Mouse (Mus musculus): ENCODE measurements around the gene Fam210b. TPM values are rescaled to one million over a fixed set of nuclear protein-coding genes. Genes with fewer than 3 reads are reported as not detected.

Fam210b gene
- polyA plus RNA-seq, 1 experiment from 2014 or later, result 11.9 TPM

Other genes starting within 250 kb of the Fam210b start
- not detected in 2 replicates for gene Mc3r, start 97.1 kb upstream of the Fam210b start, polyA plus RNA-seq (2015; fragmentation: Nextera tagmentation; extraction: Ambion mirVana)
- 112 TPM in 2 replicates for gene Aurka, start 25.0 kb downstream of the Fam210b start, polyA plus RNA-seq (2015; fragmentation: Nextera tagmentation; extraction: Ambion mirVana)
- gene Cstf1, start 25.1 kb downstream of the Fam210b start, polyA plus RNA-seq (2015; fragmentation: Nextera tagmentation; extraction: Ambion mirVana), result 40.3 and 42.7 TPM in 2 replicates
- 0.15 and 0.29 TPM in 2 replicates for gene Cass4, start 48.2 kb downstream of the Fam210b start, polyA plus RNA-seq (2015; fragmentation: Nextera tagmentation; extraction: Ambion mirVana)
- gene Rtf2, start 95.0 kb downstream of the Fam210b start, polyA plus RNA-seq (2015; fragmentation: Nextera tagmentation; extraction: Ambion mirVana), result 68.9 and 74.8 TPM in 2 replicates
- gene Gcnt7, start 113.0 kb downstream of the Fam210b start, polyA plus RNA-seq (2015; fragmentation: Nextera tagmentation; extraction: Ambion mirVana), result 1.6 and 2.0 TPM in 2 replicates
- not detected in 2 replicates for gene Fam209, start 127.0 kb downstream of the Fam210b start, polyA plus RNA-seq (2015; fragmentation: Nextera tagmentation; extraction: Ambion mirVana)
- 0.57 and 0.62 TPM in 2 replicates for gene Tfap2c, start 204.0 kb downstream of the Fam210b start, polyA plus RNA-seq (2015; fragmentation: Nextera tagmentation; extraction: Ambion mirVana)